Mouse (Mus musculus) left cerebral cortex, postnatal 36 days (tissue): ENCODE data around the gene Trem3. TPM values are rescaled to one million over a fixed set of nuclear protein-coding genes. Genes with fewer than 3 reads are reported as not detected.

Source experiments
- DNase-seq, 2 experiments: peaks; one replicate each; pipeline ENCODE4 v3.0.0; 2021 to 2022; ENCODE audit warnings: low spot score in 2 of 2, mixed read lengths in 1 of 2
- intact Hi-C: fragments of 180-260 bp; cut with DNase I; formaldehyde crosslinking; loops from one replicate; pipeline ENCODE4 v1.15.1; 2025
- total RNA-seq, 2 experiments: library from RNA; stranded (reverse); gene quantifications; 2 replicates each; pipeline ENCODE4 v1.2.3; 2021

Trem3 gene
- under 1 TPM; 0.41 to 0.44 TPM for total RNA-seq

DNA sequence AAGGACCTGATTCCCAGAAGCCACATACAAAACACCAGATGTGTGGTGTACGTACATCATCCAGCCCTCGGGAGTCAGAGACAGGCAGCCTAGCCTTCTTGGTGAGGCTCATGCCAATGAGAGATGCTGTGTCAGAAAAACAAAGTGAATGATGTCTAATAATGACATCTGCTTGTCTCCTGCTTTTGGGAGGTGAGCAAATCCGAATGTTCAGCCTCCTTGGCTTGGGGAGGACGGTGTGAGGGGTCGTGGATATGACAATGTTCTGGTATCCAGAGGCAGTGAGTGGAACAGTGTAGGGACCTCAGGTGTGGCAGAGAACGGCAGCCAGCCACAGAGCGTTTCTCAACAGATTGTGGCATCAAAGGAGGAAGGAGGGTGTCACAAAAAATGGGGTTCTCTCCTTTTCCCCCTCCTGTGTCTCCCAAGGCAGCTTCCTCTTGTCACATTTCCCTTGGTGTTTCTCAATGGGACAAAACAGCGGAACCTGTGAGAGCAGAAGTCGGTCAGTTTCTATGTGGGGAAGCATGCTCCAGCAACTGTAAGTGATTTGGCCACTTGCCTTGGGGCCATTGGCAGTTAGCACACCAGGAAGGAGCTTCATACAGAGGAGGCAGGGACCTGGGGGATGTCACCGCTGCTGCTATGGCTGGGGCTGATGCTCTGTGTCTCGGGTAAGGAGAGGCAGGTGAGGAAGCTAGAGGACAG is at the start of gene Trem3:
TSS of gene Trem3 (plus strand) at position 557 of the 708 bp plus-strand sequence.
- intact Hi-C loops: no loop called here
- no peak for DNase-seq

DNA sequence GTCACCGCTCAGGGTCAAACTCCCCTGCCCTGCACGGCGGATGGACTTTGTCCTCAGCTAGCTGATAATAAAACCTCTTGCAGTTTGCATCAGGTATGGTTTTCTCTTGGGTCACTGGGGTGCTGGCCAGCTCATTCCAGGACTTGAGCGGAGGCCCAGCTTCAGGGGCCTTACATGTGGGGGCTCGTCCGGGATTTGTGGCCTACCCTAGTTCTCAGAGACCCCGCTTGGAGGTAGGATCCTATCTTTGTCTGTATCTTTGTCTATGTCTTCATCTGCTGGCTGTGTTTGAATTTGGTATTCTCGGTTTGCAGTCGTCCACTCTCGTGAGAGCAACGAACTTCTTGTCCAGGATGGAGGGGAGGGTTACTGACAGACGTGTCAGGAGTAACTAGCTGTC is 44.5 kb upstream of the Trem3 start:
- DNase-seq: no peak
- intact Hi-C loops: no loop called here

DNA sequence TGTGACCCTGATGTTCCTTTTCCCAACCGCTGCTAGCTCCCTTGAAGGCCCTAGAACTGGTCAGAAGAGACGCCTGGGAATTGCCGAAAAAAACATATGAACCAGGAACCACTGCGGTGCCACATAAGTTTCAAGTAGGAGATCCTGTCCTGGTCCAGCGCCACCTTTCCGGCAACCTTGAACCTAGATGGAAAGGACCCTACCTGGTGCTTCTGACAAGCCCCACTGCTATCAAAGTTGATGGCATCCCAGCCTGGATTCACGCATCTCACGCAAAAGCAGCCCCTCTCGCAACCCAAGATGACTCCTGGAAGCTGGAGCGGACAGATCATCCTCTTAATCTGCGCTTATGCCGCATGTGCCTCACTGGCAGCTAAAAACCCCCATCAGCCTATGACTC is 35.0 kb upstream of the Trem3 start:
- intact Hi-C loops: no loop called here

DNA sequence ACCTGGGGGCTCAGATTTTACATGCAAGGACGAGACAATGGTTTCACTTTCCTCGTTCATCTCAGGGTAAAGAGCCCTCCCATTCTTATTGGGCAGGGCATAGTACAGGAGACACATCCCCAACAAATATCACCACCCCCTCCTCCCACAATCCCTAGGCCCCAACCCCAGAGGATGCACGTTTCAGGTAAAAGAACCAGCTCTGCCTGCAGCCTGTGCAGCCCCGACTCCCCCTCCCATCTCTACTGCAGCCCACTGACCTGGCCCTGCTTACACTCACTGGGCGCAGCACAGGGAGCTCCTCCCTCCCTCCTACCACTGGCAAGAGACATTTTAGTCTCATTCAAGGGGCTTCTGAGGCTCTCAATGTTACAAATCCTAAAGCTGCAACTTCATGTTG is 34.1 kb upstream of the Trem3 start:
- intact Hi-C loops: no loop called here
- DNase-seq: no peak

More for the DNA sequence above, 35.0 kb upstream of the Trem3 start:
- DNase-seq: no peak

DNA sequence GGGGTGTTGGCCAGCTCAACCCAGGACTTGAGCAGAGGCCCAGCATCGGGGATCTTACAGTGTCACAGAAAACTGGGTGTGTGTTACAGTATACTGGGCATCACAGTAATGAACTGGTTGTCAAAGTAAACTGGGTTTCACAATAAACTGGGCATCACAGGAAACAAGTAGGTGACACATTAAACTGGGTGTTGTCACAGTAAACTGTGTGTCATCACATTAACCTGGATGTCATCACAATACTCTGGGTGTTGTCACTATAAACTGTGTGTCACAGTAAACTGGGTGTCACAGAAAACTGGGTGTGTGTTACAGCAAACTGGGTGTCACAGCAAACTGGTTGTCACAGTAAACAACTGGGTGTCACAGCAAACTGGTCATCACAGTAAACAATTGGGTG is 32.1 kb upstream of the Trem3 start:
- DNase-seq: no peak
- intact Hi-C loops: no loop called here

DNA sequence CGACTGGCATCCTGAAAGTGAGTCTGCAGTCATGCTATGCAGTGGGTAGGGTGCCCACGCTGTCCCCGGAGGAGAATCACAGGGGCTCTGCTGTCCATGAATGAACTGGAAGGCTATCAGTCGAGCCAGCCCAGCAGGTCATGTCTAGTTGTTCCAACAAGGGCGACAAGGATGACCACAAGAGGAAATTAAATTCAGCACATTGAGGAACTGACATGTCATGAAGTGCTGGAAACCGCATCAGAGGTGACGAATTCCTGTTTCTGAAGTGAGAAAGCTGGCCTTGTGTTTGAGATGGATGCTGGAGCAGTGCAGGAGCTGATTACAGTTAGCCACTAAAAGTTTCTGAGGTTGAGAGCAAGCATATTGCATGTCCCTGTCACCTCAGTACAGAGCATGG is 16.9 kb upstream of the Trem3 start:
- intact Hi-C loops: no loop called here
- DNase-seq: no peak

DNA sequence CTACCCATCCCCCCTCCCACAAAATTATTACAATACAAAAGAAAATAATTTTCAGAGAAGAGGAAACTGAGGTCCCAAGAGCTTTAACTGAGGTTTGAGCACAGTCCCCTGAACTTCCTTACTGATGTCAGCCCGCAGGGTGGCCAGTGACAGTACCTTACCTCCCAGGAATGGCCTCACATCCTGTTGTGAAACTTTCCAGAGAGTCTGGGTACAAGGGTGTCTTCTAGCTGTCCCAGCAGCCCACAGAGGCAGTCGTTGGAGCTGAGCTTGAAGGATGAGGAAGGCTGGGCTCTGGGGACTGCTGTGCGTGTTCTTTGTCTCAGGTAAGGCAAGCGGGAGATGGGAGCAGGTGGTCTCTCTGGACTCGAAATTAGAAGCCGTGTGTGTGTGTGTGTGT is 15.1 kb upstream of the Trem3 start, which contains the start of gene Trem1:
TSS of gene Trem1 (plus strand) at position 251 of the 400 bp plus-strand sequence.
- intact Hi-C loops: no loop called here
- no peak for DNase-seq

DNA sequence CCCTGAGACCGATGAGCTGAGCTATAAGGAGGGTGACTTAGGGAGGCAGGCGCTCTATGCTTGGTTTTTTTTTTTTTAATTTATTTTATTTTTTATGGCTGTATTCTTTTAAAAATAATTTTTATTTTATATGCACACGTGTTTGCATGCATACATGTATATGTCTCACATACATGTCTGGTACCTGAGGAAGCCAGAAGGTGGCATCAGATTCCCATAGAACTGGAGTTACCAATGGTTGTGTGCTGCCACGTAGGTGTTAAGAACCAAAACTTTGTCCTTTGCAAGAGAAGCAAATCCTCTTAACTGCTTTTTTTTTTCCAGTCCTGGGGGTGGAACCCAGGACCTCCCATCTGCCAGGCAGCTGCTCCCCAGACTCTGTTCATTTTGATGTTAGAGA is 13.8 kb upstream of the Trem3 start:
- no peak for DNase-seq
- intact Hi-C loops: no loop called here

DNA sequence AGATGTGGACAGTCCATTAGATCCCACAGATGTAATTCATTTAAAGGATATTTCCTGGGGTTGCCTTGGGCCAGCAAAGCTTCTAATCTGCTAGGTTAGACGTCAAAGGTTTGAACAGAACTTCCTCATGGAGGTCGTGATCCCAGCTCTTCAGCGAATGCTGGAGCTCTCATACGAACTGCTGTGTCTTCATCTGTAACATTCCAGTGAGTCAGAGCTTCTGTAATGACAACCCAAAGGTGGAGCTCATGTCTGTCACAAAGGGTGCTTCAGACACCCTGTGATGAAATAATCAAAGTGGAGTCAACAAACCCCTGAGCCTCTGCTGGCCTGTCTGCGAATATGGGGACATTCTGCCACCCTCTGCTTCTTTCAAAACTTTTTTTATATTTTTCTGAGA is 13.0 kb upstream of the Trem3 start:
- no peak for DNase-seq

DNA sequence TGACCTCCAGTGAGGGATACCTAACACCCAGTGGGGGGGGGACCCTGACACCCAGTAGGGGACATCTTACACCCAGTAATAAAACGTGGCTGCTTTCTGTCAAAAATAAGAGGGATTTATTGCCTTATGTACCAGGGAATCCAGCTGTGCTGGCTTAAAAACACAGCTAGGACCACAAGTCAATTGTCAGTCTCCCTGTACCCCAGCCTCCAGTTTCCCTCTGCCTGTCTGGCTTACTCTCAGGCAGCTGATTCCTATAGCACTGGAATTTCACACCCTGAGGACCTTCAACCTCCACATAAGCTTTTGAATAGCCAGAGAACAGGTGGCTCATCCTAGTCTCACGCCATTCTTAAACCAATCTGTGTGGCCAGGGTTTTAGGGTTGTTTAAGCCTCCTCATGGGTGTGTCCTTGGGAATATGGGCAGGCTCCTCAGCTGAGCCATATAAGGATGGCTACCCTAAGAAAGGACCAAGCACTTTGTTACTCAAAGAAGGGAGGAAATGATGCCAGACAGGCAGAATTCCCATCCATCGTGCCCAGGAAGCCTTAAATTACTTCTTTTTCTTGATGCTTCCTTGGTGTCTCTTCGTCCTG is 11.7 kb upstream of the Trem3 start:
- intact Hi-C loops: no loop called here

More for the DNA sequence above, 13.0 kb upstream of the Trem3 start:
- intact Hi-C loops: no loop called here

DNA sequence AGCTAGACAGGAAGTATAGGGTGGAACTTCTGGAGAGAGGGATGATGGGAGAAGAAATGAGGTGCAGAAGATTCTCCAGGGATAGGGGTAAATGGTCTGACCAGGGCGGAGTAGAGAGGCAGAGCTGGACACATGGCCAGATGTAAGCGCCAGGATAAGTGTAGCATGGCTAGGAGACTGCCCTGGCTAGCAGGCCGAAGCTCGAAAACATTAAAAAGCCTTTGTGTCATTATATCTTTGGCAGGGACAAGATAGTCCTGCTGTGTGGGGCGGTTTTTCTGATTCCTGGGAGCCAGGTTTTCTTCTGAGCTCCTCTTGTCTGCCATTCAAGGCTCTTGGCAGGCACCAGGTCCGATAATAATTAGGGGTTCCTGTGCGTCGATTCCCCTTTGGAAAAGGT is 10.0 kb upstream of the Trem3 start:
- intact Hi-C loops: no loop called here
- DNase-seq: no peak

More for the DNA sequence above, 11.7 kb upstream of the Trem3 start:
- no peak for DNase-seq

DNA sequence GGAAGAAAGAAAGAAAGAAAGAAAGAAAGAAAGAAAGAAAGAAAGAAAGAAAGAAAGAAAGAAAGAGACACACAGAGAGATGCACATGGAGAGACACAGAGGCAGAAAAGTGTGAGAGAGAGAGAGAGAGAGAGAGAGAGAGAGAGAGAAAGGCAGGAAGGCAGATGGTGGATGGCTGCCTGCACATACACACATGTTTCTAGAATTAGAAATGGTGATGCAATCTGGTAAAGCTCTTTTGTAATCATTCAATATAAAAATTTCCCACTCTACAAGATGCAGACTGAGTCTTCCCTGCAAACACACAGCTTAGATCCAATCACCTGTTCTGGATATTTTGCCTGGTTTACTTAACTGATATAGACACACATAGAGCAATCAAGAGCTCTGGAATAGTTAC is 1.5 kb downstream of the Trem3 start:
- DNase-seq: no peak
- intact Hi-C loops: no loop called here

DNA sequence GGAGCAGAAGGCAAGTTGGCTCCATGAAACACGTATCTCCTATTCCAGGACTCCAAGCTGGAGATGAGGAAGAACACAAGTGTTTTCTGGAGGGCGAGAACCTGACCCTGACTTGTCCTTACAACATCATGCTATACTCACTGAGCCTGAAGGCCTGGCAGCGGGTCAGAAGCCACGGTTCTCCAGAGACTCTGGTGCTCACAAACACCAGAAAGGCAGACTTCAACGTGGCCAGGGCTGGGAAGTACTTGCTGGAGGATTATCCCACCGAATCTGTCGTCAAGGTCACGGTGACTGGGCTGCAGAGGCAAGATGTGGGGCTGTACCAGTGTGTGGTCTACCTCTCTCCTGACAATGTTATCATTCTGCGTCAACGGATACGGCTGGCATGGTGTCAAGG is 1.9 kb downstream of the Trem3 start:
- DNase-seq: no peak
- intact Hi-C loops: no loop called here

DNA sequence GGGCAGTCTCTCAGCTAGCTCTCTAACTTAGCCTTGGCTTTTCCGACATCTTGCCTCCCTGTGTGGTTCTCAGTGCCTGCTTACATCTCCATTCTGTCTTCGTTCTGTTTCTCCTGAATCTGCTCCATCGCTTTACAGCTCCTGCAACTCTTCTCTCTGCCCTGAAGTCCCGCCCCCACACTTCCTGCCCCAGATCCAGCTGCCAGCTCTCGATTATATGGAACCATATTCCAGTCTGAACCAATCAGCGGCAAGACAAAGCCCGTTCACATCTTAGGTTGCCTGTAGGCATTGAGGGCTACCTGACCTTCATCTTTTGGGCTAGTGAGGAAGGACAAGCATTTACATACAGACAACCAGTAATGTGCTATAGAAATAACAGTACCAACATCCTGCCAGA is 3.1 kb downstream of the Trem3 start:
- intact Hi-C loops: no loop called here
- no peak for DNase-seq

DNA sequence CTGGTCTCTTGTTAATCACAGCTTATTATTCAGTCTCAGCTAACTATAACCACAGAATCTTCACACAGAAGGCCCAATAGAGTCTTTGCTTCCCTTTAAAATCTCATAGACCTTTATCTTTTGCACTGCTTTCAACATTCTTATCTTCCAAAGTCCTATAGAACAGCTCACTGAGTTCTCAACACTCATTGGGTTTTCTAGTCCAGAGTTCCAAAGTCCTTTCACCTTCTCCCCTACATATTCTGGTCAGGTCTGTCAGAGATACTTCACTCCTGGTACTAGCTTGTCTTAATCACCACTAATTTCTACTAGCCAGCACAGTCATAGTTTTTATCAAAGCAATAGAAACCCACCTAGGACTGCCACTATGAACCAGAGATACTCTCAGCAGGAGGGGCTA is 9.0 kb downstream of the Trem3 start:
- intact Hi-C loops: no loop called here

DNA sequence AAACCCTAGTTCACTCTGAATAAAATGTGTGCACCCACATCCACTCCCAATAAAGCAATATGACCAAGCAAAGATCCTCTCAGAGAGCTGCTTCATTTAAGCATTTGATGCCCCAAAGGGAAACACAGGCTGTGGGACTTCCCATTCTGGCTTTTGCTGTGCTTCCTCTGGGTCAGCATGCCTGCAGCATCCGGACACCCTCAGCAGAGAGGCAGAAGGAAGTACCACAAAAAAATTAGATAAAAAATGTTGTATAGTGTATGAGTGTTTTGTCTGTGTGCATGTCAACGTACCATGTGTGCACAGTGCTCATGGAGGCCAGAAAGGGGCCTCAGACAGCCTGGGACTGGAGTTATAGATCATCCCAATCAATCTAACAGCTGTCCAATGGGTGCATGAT is 14.3 kb downstream of the Trem3 start:
- intact Hi-C loops: no loop called here
- no peak for DNase-seq

More for the DNA sequence above, 9.0 kb downstream of the Trem3 start:
- DNase-seq: no peak

DNA sequence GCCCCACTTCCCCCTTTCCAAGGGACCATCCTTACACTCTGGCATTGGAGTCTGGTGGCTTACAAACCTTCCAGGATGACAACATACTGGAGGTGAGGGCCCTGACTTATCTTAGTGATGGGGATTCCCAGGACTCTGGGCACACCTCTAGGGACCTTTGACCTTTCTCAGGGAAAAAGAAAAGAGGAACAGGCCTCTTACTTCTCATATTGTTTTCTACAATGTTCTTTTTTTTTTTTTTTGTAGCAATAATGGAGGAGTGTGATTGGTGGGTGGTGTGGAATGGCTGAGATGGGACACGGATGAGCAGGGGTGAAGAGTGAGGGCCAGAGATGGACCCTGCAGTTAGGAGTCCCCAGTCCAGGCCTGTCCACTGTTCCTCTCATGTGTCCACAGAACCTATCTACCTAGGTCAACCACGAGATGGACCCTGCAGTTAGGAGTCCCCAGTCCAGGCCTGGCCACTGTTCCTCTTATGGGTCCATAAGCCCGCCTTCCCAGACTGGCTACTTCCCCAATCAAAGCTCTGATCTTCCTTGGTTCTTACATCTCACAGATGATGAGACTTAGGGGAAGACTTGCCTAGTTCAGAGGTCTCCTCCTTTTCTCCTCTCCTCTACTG is 16.3 kb downstream of the Trem3 start, which contains the start of gene Treml4:
TSS of gene Treml4 (plus strand) at position 555 of the 622 bp plus-strand sequence.
- intact Hi-C loops: no loop called here
- DNase-seq: no peak

DNA sequence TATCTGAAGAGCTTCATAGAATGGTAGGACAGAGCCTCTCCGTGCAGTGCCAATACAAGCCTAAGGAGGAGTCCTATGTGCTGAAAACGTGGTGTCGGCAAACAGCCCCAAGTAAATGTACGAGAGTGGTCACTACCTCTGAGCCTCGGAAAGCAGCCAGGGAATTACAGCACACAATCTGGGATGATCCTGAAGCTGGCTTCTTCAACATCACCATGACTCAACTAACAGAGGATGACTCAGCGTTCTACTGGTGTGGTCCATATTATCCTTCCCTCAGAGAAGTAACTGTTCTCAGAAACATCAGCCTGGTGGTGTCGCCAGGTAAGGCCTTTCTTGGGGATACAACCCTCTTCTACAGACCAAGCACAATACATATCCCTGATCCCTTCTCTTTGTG is 17.1 kb downstream of the Trem3 start:
- no peak for DNase-seq
- intact Hi-C loops: no loop called here

DNA sequence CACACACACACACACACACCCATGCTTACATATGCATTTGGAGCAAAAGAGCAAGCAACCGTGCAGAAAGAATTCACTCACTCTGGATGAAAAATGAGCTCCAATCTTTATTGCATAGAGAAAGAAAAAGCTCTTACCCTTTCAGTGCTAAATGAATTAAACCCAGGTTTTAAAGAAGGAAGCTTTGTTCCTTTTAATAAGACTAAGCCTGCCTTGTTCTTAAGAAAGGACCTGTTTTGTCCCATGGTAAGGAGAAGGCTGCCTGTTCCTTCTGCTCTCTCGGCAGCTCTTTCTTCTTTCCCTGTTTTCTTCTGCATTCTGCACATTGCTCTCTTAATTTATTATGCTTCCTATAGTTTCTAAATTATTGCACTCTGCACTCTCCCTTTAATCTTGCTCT is 18.6 kb downstream of the Trem3 start:
- no peak for DNase-seq
- intact Hi-C loops: no loop called here

DNA sequence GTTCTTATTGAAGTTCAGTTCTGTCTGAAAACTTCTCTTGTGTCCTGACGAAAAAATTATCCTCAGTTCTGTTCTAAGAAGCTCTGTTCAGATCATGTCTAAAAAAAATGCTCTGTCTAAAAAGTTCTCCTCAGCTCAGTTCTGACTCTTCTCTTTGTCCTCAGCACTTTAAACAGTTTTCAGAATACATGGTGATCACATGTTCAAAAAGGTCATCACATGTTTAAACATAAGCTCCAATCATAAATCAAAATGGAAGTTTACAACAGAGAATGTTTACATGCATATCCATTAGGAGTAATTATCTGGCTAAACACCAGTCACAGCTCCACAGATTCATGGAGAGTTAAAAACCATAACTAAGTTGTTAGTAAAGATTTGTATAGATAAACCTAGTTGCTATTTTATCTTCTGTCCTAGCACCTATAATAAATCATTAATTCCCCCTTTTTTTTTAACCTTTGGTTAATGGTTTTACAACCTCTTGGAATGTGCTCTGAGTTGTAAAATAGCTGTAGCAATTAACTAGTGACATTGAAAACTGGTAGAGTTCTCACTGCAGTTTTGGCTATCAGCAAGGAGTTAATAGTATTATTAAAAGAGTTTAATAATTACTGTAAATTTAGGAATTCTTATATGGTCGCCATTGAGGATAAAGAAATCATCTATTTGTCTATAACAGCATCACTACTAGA is 19.2 kb downstream of the Trem3 start:
- DNase-seq: no peak
- intact Hi-C loops: no loop called here
